Mouse (Mus musculus) limb, embryonic 10.5 days (tissue): ENCODE data around the gene Adgrg1. TPM values are rescaled to one million over a fixed set of nuclear protein-coding genes. Genes with fewer than 3 reads are reported as not detected.

Source experiments
- DNase-seq: peaks from one replicate; pipeline ENCODE4 v3.0.0-alpha.2; 2017; ENCODE audit warnings: low spot score
- H3K27ac ChIP-seq: fragments of 300-500 bp; sonication (generic); 2 replicates; pipeline ENCODE4 v1.5.1; 2016; ENCODE audit warnings: mild to moderate bottlenecking
- H3K27me3 ChIP-seq: fragments of 300-500 bp; sonication (generic); 2 replicates; pipeline ENCODE4 v1.6.1; 2016; ENCODE audit warnings: low read depth, mild to moderate bottlenecking; ENCODE audit not compliant: poor library complexity, severe bottlenecking
- H3K36me3 ChIP-seq: fragments of 300-500 bp; sonication (generic); 2 replicates; pipeline ENCODE4 v1.6.1; 2016; ENCODE audit warnings: mild to moderate bottlenecking, moderate library complexity
- H3K4me1 ChIP-seq: fragments of 300-500 bp; sonication (generic); 2 replicates; pipeline ENCODE4 v1.6.1; 2016
- H3K4me3 ChIP-seq: fragments of 300-500 bp; sonication (generic); 2 replicates; pipeline ENCODE4 v1.5.1; 2016; ENCODE audit warnings: mild to moderate bottlenecking, moderate library complexity
- H3K9me3 ChIP-seq: fragments of 300-500 bp; sonication (generic); replicated peaks from 2 replicates; pipeline ENCODE4 v1.6.1; 2016; ENCODE audit warnings: mild to moderate bottlenecking
- WGBS: fragments of 180-500 bp; shearing (Covaris S2); methylation state at CpG from one replicate; pipeline ENCODE4 v1.1.7; 2016; 5-methylcytosine and 5-hydroxymethylcytosine counted together
- polyA plus RNA-seq: library from polyadenylated mRNA; unstranded; fragments of >200 nt; fragmentation: Nextera tagmentation; extraction: Ambion mirVana; gene quantifications from 2 replicates; pipeline ENCODE4 v1.2.1, GENCODE M21; 2016

The Adgrg1 gene
- polyA plus RNA-seq, 1 experiment from 2014 or later = 11.6 TPM

DNA sequence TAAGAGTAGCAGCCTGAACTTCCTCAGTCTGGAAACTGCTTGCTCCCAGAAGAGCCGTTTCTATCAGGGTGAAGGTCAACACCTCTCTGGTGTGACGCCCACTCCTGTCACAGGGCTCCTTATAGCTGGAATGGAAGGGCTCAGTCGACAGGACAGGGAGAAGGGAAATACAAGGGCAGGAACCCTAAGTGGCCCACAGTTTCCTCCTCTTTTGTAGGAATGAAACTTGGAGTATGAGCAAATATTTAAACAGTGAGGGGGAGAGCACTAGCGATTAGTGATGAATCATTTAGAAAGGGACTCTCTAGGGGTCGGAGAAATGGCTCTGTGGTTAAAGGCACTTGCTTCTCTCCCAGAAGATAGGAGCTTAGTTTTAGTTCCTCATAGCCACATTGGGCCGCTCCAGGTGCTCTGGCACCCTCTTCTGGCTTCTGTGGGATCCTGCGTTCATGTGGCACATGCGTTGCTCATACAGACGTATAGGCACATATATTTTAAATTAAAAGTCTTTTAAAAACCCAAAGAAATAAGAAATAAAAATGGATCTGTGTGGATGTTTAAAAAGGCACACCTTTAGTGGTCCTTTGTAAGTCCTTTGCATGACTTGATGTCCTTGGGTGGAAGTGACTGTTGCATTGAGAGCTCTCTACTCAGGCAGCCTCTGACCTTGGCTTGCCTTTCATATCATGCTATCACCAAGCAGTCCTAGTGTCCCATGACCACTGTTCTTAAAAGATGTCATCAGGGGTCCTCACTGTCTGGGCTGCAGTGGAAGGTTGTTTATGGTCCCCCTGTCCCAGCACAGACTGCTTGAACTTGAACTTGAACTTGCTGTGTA lies 19.4 kb upstream of the Adgrg1 start:
- WGBS = 37% methylated on average over 9 of the region's 9 CpGs
- Histone ChIP-seq H3K27ac (no peak overlapping the region), H3K27me3 (no peaks in the 10 kb centered on the region), H3K4me3 (no peak overlapping the region), H3K4me1 (no peaks in the 10 kb centered on the region), H3K36me3 (no peaks in the 10 kb centered on the region), H3K9me3 (no peaks in the 10 kb centered on the region)
- DNase-seq = peak; percentile 41

DNA sequence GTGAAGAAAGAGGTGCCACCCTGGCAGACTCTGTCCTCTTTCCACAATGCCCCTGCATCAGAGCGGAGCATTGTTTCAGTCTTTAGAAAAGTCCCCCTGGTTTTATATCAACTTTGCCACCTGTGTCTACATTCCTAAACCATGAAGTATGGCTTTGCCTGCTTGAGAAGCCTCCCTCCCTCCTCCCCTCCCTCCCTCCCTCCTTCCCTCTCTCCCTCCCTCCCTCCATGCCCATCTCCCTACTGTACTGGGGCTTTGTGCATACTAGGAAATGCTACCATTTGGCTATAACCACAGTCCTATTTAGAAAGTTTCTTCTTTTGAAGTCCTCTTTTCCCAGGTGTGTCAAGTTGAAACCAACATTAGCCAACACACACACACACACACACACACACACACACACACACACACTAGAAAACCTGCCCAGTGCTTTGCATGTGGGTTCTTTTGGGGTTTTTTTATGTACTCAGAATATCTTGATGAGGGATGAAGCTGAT lies 18.4 kb upstream of the Adgrg1 start:
- Histone ChIP-seq H3K27me3 (no peaks in the 10 kb centered on the region), H3K36me3 (no peaks in the 10 kb centered on the region), H3K27ac (no peak overlapping the region), H3K9me3 (no peaks in the 10 kb centered on the region), H3K4me1 (no peaks in the 10 kb centered on the region), H3K4me3 (no peak overlapping the region)
- WGBS = 88% methylated on average over 1 of the region's 1 CpGs
- no peak for DNase-seq

DNA sequence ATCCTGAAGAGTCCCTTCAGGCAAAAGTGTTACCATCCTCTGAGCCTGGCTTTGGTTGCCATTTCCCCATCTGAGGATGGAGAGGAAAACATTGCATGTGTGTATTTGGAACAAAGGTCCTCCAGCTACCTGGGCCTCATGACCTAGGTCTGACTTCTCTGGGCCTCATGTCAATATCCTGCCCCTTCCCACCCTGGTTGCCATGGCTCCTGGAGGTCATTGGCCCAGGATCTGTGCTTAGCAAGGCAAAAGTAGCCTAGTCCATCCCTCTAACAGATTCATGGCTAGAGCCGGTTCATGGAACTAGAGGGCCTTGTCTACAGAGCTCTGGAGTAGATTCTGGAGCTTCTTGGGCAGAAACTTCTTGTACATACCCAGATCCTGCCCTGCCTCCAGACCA lies 12.3 kb upstream of the Adgrg1 start:
- no peaks in the 10 kb centered on the region for H3K36me3 ChIP-seq
- H3K4me3 ChIP-seq = no peak overlapping the region
- no peaks in the 10 kb centered on the region for H3K9me3 ChIP-seq
- H3K27me3 ChIP-seq = no peaks in the 10 kb centered on the region
- H3K27ac ChIP-seq = no peak overlapping the region
- DNase-seq = no peak
- H3K4me1 ChIP-seq = 0 out of 2 replicates have a peak, but pooled peaks cover 7% of the 10 kb centered on the region
- 92% methylated on average over 1 of the region's 1 CpGs for WGBS

DNA sequence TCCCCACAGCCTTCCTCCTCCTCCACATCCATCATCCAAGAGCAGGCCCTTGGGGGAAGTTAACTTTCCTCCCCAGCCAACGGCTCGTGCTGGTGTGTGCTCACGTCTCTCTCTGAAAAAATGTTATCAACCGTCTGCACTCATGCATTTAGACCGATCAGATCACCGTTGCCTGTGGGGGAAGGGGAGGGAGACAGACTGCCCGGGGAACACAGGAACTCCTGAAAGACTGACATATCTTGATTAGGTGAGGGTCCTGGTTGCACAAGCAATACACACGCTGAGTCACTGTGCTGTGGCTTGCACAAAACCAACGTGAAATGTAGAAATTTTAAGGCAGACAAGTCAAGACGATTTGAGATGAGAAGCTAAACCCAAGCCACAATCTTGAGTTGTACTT lies 9.7 kb upstream of the Adgrg1 start:
- H3K9me3 ChIP-seq = no peaks in the 10 kb centered on the region
- 0 out of 2 replicates have a peak, but pooled peaks cover 7% of the 10 kb centered on the region for H3K4me1 ChIP-seq
- H3K36me3 ChIP-seq = no peaks in the 10 kb centered on the region
- no peak for DNase-seq
- H3K27me3 ChIP-seq = no peaks in the 10 kb centered on the region
- no peak overlapping the region for H3K4me3 ChIP-seq
- WGBS = 64% methylated on average over 10 of the region's 10 CpGs
- H3K27ac ChIP-seq = no peak overlapping the region

DNA sequence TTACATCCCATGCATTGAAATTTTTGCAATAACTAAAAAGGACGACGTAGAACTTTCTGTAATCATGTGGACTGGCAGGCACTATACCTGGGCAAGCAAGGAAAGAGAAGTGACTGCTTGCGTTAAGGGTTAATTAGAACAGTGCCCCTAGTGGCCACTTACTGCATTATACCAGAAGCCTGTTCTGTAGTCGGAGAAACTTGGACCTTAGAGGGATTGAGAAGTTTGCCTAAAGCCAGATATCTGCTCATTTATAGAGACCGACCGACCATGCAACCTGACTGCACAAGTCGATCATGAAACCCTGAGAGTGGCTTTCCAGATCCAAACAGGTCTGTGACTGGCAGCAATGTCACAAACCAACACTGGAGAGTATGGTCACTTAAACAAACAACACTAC lies 8.0 kb upstream of the Adgrg1 start:
- Histone ChIP-seq H3K9me3 (no peaks in the 10 kb centered on the region), H3K4me1 (0 out of 2 replicates have a peak, but pooled peaks cover 4% of the 10 kb centered on the region), H3K27me3 (no peaks in the 10 kb centered on the region), H3K4me3 (no peak overlapping the region), H3K27ac (no peak overlapping the region), H3K36me3 (no peaks in the 10 kb centered on the region)
- WGBS = 23% methylated on average over 7 of the region's 7 CpGs
- peak; percentile 68 for DNase-seq

DNA sequence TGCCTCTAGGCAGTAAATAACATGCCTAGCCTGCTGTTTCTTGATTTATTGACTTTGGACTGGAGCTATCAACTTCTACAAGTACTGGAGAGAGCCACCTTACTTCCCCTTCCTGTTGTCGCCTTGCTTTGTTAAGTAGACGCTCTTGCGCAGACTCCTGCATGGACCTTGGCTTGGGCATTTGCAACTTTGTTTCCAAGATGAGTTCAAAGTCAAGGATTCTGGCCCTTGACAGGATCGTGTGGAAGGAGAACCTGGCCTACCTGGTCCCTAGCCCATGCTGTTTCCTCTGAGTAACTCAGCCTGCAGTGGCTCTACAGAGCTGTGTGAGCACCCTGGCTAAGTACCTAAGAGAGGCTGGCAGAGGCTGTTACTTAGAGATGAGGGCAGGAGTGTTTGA lies 7.5 kb upstream of the Adgrg1 start:
- Histone ChIP-seq H3K36me3 (no peaks in the 10 kb centered on the region), H3K27me3 (no peaks in the 10 kb centered on the region), H3K9me3 (no peaks in the 10 kb centered on the region), H3K27ac (no peak overlapping the region), H3K4me1 (no peaks in the 10 kb centered on the region), H3K4me3 (no peak overlapping the region)
- no peak for DNase-seq
- 76% methylated on average over 4 of the region's 4 CpGs for WGBS

DNA sequence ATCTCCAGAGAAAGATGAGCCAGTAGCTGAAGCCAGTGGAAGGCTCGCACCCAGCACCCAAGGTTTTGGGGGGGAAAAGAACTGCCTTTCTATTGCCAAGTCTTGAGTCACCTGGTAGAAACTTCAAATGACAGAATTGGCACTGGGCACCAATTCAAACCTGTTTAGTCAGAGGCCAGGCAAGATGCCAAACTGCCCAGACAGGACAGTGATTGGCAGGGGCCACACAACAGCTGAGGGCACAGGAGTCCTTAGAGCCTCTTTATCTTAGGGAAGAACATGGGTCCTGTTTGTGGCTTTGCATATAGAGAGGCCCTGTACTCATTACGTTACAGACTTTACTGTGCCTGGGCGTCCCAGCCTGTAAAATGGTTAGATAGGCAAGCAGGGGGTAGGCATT lies 7.0 kb upstream of the Adgrg1 start:
- WGBS = 87% methylated on average over 3 of the region's 3 CpGs
- Histone ChIP-seq H3K4me1 (no peaks in the 10 kb centered on the region), H3K9me3 (no peaks in the 10 kb centered on the region), H3K27me3 (no peaks in the 10 kb centered on the region), H3K27ac (no peak overlapping the region), H3K4me3 (no peak overlapping the region), H3K36me3 (no peaks in the 10 kb centered on the region)
- no peak for DNase-seq

DNA sequence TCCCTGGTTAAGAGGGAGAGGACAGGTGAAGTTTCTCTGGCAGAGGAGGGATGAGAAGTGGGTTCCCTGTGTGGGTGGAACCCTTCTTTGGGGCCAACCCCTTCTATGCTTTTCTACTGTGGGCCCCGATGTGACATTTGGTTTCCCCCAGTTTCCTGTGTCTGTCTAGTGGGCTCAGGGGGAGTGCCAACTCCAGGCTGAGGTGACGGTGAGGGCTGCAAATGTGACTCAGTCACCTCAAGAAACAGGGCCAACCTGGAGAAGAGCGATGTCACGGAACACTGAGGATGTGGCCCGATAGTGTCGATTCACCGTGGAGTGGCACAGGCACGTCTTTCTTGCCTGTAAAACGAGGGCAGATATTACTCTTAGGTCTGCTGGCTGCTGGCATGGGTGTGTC lies 1.3 kb upstream of the Adgrg1 start:
- Histone ChIP-seq H3K27me3 (peaks cover 43% of the 10 kb centered on the region), H3K4me1 (peaks cover 18% of the 10 kb centered on the region), H3K36me3 (no peaks in the 10 kb centered on the region), H3K9me3 (no peaks in the 10 kb centered on the region), H3K27ac (no peak overlapping the region), H3K4me3 (no peak overlapping the region)
- 88% methylated on average over 9 of the region's 9 CpGs for WGBS
- no peak for DNase-seq

DNA sequence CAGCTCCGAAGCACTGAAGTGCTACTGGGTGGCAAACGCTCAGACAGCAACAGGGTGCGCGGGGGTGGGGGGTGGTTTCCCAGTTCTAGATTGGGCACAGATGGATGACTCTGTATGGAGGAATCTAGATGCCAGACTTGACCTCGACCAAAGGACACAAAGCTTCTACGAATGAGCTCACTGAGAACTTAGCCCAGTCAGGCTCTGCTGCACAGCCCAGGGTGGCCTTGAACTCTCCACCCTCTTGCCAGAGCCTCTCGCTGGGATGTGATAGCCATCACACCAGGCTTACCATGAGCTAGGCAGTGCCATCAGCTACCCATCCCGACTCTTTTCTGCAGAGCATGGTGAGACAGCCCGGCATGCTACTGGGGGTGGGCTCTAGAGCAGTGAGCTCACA lies 765 bp upstream of the Adgrg1 start:
- H3K27ac ChIP-seq = no peak overlapping the region
- H3K4me1 ChIP-seq = peaks cover 22% of the 10 kb centered on the region
- WGBS = 89% methylated on average over 9 of the region's 9 CpGs
- no peaks in the 10 kb centered on the region for H3K9me3 ChIP-seq
- DNase-seq = no peak
- H3K27me3 ChIP-seq = peaks cover 48% of the 10 kb centered on the region
- no peak overlapping the region for H3K4me3 ChIP-seq
- H3K36me3 ChIP-seq = no peaks in the 10 kb centered on the region

DNA sequence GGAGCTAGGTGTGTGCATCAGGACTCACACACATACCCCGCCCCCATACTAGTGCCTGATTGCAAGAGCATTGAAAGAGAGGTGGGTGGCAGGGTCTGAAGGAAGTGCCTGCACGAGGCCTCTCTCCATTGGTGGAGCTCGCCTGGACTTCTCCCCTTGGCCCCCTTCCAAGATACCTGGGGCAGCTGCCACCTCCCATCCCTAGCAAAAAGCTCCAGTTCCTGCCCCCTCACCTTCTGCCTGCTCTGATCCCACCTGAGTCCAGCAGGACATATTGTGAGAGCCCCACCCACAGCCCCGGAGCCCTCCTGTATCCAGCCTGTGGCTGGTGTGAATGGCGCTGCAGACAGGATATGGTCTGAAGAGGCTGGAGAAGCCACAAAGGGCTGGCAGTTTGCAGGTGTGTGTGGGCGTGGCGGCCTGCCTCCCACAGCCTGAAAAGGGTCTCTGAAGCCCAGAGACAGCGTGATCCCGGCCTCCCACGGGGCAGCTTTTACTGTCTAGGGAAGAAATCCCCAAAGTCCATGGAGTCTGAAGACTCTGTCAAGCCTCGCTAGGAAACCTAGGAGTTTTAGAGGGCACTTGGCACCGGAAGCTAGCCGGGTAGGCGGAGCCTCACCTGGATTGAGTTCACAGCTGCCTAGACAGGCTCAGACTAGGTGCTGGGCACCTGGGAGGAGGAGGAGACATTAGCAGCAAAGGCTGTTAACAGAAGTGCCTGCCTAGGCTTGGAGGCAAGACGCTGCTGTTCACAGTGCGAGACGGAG lies 2.3 kb downstream of the Adgrg1 start:
- Histone ChIP-seq H3K4me1 (peaks cover 22% of the 10 kb centered on the region), H3K27me3 (peaks cover 66% of the 10 kb centered on the region), H3K27ac (peak overlapping the region; percentile 42), H3K4me3 (peak overlapping the region; percentile 42), H3K36me3 (no peaks in the 10 kb centered on the region), H3K9me3 (no peaks in the 10 kb centered on the region)
- 12% methylated on average over 17 of the region's 17 CpGs for WGBS
- DNase-seq = no peak

DNA sequence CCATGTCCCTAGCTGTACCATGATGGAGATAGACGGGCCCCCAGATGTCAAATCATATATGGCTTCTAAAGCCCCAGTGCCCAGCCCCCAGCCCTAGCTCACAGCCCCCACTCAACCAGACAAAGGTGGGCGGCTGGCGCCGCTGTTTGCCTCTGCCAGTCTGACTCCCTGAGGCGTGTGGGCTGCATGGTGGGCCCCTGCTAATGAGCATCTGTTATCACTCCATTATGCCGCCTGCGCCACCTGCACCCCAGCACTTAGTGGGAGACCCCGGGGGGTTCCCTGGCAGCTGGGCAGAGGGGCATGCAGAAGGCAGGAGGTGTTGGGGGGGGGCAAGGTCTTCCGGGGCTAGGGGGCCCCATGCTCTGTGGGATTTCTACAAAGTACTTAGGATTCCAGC lies 3.6 kb downstream of the Adgrg1 start:
- Histone ChIP-seq H3K27ac (no peak overlapping the region), H3K27me3 (peaks cover 66% of the 10 kb centered on the region), H3K9me3 (no peaks in the 10 kb centered on the region), H3K36me3 (no peaks in the 10 kb centered on the region), H3K4me3 (0 out of 2 replicates have a peak overlapping the region, but pooled peaks have one; percentile 42), H3K4me1 (peaks cover 26% of the 10 kb centered on the region)
- WGBS = 54% methylated on average over 9 of the region's 9 CpGs
- DNase-seq = no peak

DNA sequence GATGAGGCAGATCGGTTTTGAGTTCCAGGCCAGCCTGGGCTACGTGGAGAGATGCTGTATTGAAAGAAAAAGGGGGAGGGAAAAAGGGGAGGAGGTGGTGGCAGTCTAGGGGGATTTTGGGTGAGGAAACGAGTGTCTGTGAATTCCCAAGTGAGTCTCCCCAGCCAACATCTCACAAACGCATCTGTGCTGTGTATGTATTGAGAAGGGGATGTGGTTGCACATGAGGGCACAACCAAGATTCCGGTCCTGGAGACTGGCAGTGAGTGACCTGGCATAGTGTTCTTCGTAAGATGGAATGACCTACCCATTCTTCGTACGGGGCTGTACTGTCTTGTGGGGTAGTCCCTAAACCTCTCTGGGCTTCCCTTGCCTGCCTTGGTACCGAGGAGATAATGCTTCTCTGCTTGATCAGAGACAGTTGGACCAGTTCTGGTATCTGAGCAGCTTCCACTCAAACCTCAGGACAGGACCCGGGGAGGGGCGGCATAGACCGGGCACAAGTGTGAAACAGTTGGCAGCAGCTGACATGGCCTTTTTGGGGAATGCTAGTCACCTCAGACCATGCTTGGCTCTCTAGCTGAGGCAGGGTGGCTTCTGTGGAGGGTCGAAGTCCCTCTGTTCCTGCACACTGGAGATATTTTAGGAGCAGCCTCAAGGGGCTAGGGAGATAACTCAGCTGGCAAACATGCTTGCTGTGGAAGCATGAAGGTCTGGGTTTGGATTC lies 4.2 kb downstream of the Adgrg1 start:
- 78% methylated on average over 13 of the region's 13 CpGs for WGBS
- Histone ChIP-seq H3K27ac (no peak overlapping the region), H3K27me3 (peaks cover 69% of the 10 kb centered on the region)

More for the DNA sequence above, 4.2 kb downstream of the Adgrg1 start:
- no peak for DNase-seq
- Histone ChIP-seq H3K36me3 (no peaks in the 10 kb centered on the region), H3K4me1 (peaks cover 33% of the 10 kb centered on the region), H3K9me3 (no peaks in the 10 kb centered on the region), H3K4me3 (no peak overlapping the region)
